9 mouse cellular contexts compared by ENCODE assay signal in genomic region chr9:117163143-117163542, GRCm38 (mm10).
DNase-seq lines count a peak whose midpoint lies in the region; ATAC-seq lines count a peak whose summit lies in the region.
"Had no signal": no experiment of that assay in that cellular context is flagged by ENCODE, and none has a peak within 500 bp of the region (broad histone marks: within the 10 kb centered on the region; RNA-seq: fewer than 3 reads in every experiment).

No protein-coding gene starts in this region.

- peaks cover 26% of the 10 kb centered on the region for H3K4me1 ChIP-seq in midbrain, embryonic 10.5 days
- H3K4me1 ChIP-seq in midbrain, embryonic 15.5 days, result 0 out of 2 replicates have a peak, but pooled peaks cover 7% of the 10 kb centered on the region
- peaks cover 9% of the 10 kb centered on the region for H3K4me1 ChIP-seq in forebrain, embryonic 13.5 days
- H3K4me1 ChIP-seq in hindbrain, embryonic 14.5 days (replicated peaks; ENCODE audit: control insufficient read depth, insufficient read depth, low read length), result peaks cover 6% of the 10 kb centered on the region; the same call in 1 of the 2 replicates
- peaks cover 15% of the 10 kb centered on the region for H3K4me1 ChIP-seq in neural tube, embryonic 12.5 days

- H3K4me2 ChIP-seq in midbrain, embryonic 15.5 days, result no peak overlapping the region
- H3K4me2 ChIP-seq in forebrain, embryonic 13.5 days, result no peak overlapping the region
- H3K4me2 ChIP-seq in hindbrain, embryonic 14.5 days (replicated peaks), result no peak overlapping the region
- H3K4me2 ChIP-seq in neural tube, embryonic 12.5 days (replicated peaks), result peak overlapping the region; percentile 4; the same call in 1 of the 2 replicates

- peak overlapping the region; percentile 74 for H3K27ac ChIP-seq in midbrain, embryonic 10.5 days (replicated peaks)
- no peak overlapping the region for H3K27ac ChIP-seq in midbrain, embryonic 15.5 days
- H3K27ac ChIP-seq in forebrain, embryonic 13.5 days, result no peak overlapping the region
- 0 out of 2 replicates have a peak overlapping the region, but pooled peaks have one; percentile 5 for H3K27ac ChIP-seq in hindbrain, embryonic 14.5 days
- no peak overlapping the region for H3K27ac ChIP-seq in neural tube, embryonic 12.5 days
- H3K27ac ChIP-seq: kidney, postnatal 0 days had no signal

- H3K9ac ChIP-seq in midbrain, embryonic 15.5 days, result no peak overlapping the region
- no peak overlapping the region for H3K9ac ChIP-seq in forebrain, embryonic 13.5 days
- H3K9ac ChIP-seq in hindbrain, embryonic 14.5 days, result 0 out of 2 replicates have a peak overlapping the region, but pooled peaks have one; percentile 31
- H3K9ac ChIP-seq in neural tube, embryonic 12.5 days, result no peak overlapping the region

- peak; percentile 57 for DNase-seq in midbrain, embryonic 10.5 days (ENCODE audit: low spot score)
- DNase-seq in hindbrain, embryonic 14.5 days (ENCODE audit: low spot score), result no peak
- DNase-seq in right cerebral cortex, postnatal 25 days, result no peak
- DNase-seq in layer of hippocampus, adult 9-11 months, result no peak
- no peak for DNase-seq in cerebellum, adult 9-10 months

- 19% methylated on average over 6 of the region's 6 CpGs for WGBS in midbrain, embryonic 10.5 days
- WGBS in midbrain, embryonic 15.5 days, result 5% methylated on average over 6 of the region's 6 CpGs
- WGBS in forebrain, embryonic 13.5 days, result 7% methylated on average over 6 of the region's 6 CpGs
- WGBS in hindbrain, embryonic 14.5 days, result 6% methylated on average over 6 of the region's 6 CpGs
- 19% methylated on average over 6 of the region's 6 CpGs for WGBS in neural tube, embryonic 12.5 days

- H3K9me3 ChIP-seq in midbrain, embryonic 10.5 days (replicated peaks), result no peaks in the 10 kb centered on the region
- no peaks in the 10 kb centered on the region for H3K9me3 ChIP-seq in midbrain, embryonic 15.5 days
- no peaks in the 10 kb centered on the region for H3K9me3 ChIP-seq in forebrain, embryonic 13.5 days (replicated peaks)
- 0 out of 2 replicates have a peak, but pooled peaks cover 2% of the 10 kb centered on the region for H3K9me3 ChIP-seq in hindbrain, embryonic 14.5 days (ENCODE audit: control insufficient read depth, low read length)
- no peaks in the 10 kb centered on the region for H3K9me3 ChIP-seq in neural tube, embryonic 12.5 days

- ATAC-seq in midbrain, embryonic 15.5 days (replicated peaks), result no peak
- peak; percentile 71 for ATAC-seq in forebrain, embryonic 13.5 days
- ATAC-seq in hindbrain, embryonic 14.5 days (ENCODE audit: low FRiP score), result no peak
- no peak for ATAC-seq in neural tube, embryonic 12.5 days (ENCODE audit: low FRiP score, low read depth)

- H3K27me3 ChIP-seq in midbrain, embryonic 10.5 days (ENCODE audit: low read depth, poor library complexity, severe bottlenecking), result no peaks in the 10 kb centered on the region
- no peaks in the 10 kb centered on the region for H3K27me3 ChIP-seq in midbrain, embryonic 15.5 days (replicated peaks)
- no peaks in the 10 kb centered on the region for H3K27me3 ChIP-seq in forebrain, embryonic 13.5 days
- no peaks in the 10 kb centered on the region for H3K27me3 ChIP-seq in hindbrain, embryonic 14.5 days (ENCODE audit: control insufficient read depth, insufficient read depth, low read length)
- H3K27me3 ChIP-seq in neural tube, embryonic 12.5 days (replicated peaks), result no peaks in the 10 kb centered on the region

- no peak overlapping the region; the same call in 1 of the 2 replicates for H3K4me3 ChIP-seq in midbrain, embryonic 10.5 days
- H3K4me3 ChIP-seq in midbrain, embryonic 15.5 days, result no peak overlapping the region
- no peak overlapping the region for H3K4me3 ChIP-seq in forebrain, embryonic 13.5 days
- H3K4me3 ChIP-seq in hindbrain, embryonic 14.5 days (replicated peaks; ENCODE audit: low read length), result no peak overlapping the region
- no peak overlapping the region for H3K4me3 ChIP-seq in neural tube, embryonic 12.5 days

- H3K36me3 ChIP-seq in midbrain, embryonic 10.5 days, result no peaks in the 10 kb centered on the region
- no peaks in the 10 kb centered on the region for H3K36me3 ChIP-seq in midbrain, embryonic 15.5 days (replicated peaks)
- H3K36me3 ChIP-seq in forebrain, embryonic 13.5 days (ENCODE audit: poor library complexity, severe bottlenecking), result no peaks in the 10 kb centered on the region
- H3K36me3 ChIP-seq in hindbrain, embryonic 14.5 days (replicated peaks; ENCODE audit: control insufficient read depth, insufficient read depth), result no peaks in the 10 kb centered on the region
- H3K36me3 ChIP-seq in neural tube, embryonic 12.5 days, result no peaks in the 10 kb centered on the region

Comparison
In these comparisons a context has a peak if more than half of its experiments do, and no peak if none do; other contexts are left out.
1. H3K27ac ChIP-seq: peak in midbrain, embryonic 10.5 days (single experiment) and hindbrain, embryonic 14.5 days (single experiment); none in midbrain, embryonic 15.5 days (single experiment), forebrain, embryonic 13.5 days (single experiment) and neural tube, embryonic 12.5 days (single experiment).